Mouse (Mus musculus): ENCODE data around the gene Hoxc6. TPM values are rescaled to one million over a fixed set of nuclear protein-coding genes. Genes with fewer than 3 reads are reported as not detected.

Hoxc6 gene
- total RNA-seq, 2 experiments from 2014 or later: not detected

DNA sequence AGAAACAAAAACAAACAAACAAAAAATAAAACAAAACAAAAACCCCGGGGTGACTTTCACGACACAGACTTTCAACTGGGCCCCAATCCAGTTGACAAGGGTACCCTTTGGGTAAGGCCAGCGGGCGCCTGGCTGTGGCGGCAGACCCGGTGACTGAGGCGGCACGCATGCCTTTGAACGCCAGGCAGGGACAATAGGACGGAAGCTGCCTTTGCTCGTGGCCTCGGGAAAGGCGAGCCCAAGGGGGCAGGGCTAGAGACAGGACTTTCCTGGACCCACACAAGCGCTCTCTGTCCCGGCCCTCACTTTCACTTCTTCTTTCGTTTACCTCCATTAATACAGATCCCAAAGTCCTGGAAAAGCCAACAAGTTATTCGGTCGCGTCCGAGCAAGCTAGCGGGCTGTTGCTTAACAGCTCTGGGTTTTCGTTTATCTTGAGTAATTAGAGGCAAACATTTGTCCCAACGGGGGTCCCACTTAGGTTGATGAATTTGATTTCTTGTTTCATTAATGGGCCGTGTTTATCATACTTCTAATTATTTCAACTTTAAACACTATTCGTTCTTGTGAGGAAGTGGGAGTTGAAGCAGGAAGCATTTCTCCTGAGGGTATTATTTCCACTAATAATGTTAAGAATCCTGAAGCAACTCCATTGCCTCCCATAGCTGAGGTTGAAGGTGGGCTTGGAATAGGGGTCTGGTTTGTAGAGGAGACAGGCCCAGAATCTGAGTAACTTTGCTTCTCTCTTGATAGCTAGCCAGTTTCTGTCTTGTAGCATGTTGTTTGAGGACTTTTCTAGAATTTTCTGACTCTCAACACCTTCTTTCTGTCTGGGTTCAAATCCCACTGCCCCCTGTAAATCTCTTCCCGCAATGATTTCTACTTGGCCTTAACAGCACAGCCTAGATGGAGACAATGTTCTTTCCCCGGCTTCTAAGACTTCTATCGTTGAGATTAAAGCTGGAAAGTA lies 34.1 kb upstream of the Hoxc6 start:
- TF ChIP-seq CTCF (conservative IDR thresholded peaks at IDR 0.05): no peak
- H3K27ac ChIP-seq: no peak overlapping the region
- DNase-seq (ENCODE audit: low spot score in 2 of 2): no peak
- H3K4me3 ChIP-seq: no peak overlapping the region

DNA sequence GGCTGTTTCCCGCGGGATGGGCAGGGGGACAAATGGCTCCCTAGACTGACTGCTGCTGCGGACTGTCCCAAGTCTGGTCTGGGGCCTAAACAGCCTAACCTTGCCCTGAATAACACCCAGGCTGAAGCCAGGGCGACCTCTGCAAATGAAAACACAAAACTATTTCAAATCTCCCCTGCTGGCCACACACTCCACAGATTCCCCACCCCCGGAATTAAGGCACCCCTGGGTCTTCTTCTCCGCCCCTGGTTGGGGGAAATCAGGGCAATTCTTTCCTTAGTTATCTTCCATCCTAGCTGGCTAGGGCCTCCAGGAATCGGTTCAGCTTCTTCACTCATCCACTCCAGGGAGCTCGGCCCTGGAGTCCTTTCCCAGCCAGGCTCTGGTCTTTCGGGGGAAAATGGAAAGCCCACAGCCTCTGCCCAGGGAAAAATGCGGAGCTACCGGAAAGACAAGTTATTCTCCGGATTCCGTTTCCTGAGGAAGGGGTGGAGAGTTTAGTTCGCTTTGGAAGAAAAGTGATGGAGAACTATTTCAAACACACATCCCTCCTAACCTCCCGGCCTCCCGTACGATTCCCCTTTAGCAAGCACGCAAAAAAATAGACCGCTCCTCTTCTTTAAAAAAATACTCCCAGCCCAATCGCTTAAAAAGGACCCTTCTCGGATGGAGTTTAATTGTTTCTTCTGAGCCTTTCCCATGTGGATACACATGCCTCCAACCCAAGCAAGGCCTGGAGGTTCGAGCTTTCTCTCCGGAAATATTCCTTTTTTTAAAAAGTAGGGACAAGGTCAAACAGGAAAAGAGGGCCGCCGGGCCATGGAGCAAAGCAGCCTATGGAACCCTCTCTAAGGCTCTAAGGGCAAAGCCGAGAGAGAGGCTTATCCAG lies 32.8 kb upstream of the Hoxc6 start:
- H3K27ac ChIP-seq: no peak overlapping the region
- TF ChIP-seq CTCF (conservative IDR thresholded peaks at IDR 0.05): no peak
- DNase-seq (ENCODE audit: low spot score in 2 of 2): no peak
- H3K4me3 ChIP-seq: no peak overlapping the region

DNA sequence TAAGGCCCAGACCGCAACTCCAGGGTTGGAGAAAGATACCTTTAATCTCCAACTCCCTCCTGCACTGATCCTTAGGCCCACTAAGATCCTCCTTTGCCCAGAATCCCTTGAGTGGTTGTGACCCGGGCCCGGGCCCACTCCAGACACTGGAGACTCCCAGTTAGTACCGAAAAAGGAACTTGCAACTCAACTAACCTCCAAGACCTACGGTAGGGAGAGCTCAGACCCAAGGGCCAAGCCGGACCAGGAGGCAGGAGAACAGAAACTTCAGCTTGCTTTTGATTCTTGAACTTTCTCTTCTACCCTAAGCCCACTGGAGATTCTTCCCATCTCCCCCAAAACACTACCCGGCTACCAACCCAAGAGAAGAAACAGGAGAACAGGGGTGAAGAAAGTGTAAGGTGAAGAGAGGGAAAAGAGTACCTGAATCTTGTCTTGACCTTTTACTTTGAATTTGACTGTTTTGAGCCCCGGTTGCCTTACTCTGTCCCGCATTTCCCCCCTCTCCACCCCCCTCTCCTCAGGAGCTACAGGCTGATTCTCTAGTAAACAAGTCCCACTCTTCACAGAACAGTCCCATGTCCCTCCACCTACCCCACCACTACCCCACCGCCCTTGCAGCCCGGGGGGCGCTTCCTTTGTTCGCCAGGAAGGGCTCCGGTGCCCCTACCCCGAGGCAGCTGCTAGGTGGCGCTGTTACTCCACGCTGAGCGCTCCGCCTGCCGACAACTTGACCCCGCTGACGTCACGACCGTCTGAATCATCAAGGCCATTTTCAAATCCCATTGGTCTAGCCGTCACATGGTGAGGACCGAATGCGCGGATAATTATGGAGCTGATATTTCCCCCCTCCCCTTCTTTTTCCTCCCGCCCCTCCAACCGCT lies 31.9 kb upstream of the Hoxc6 start:
- DNase-seq (ENCODE audit: low spot score in 2 of 2): no peak
- no peak overlapping the region for H3K4me3 ChIP-seq
- no peak overlapping the region for H3K27ac ChIP-seq
- TF ChIP-seq CTCF (conservative IDR thresholded peaks at IDR 0.05): peak; percentile 64

DNA sequence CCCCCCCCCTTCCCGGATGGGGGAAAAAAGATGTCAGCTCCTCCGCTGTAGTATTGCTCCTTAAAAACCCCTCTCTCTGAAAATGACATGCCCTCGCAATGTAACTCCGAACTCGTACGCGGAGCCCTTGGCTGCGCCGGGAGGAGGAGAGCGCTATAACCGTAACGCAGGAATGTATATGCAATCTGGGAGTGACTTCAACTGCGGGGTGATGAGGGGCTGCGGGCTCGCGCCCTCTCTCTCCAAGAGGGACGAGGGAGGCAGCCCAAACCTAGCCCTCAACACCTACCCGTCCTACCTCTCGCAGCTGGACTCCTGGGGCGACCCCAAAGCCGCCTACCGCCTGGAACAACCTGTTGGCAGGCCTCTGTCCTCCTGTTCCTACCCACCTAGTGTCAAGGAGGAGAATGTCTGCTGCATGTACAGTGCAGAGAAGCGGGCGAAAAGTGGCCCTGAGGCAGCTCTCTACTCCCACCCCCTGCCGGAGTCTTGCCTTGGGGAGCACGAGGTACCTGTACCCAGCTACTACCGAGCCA lies 31.2 kb upstream of the Hoxc6 start, which contains the start of gene Hoxc10:
TSS of gene Hoxc10 (plus strand) at position 21 of the 536 bp plus-strand sequence.
- H3K4me3 ChIP-seq: no peak within 1 kb of the TSS
- no peak for TF ChIP-seq CTCF (conservative IDR thresholded peaks at IDR 0.05)
- no peak for DNase-seq (ENCODE audit: low spot score in 2 of 2)

DNA sequence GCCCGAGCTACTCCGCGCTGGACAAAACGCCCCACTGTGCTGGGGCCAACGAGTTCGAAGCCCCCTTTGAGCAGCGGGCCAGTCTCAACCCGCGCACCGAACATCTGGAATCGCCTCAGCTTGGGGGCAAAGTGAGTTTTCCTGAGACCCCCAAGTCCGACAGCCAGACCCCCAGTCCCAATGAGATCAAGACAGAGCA lies 30.8 kb upstream of the Hoxc6 start, which contains the start of gene Hoxc5:
TSS of gene Hoxc5 (plus strand) at position 132 of the 199 bp plus-strand sequence.
- DNase-seq (ENCODE audit: low spot score in 2 of 2): no peak
- TF ChIP-seq CTCF (conservative IDR thresholded peaks at IDR 0.05): no peak
- Histone ChIP-seq H3K27ac (no peak within 1 kb of the TSS), H3K4me3 (no peak within 1 kb of the TSS)

More for the DNA sequence above, 31.2 kb upstream of the Hoxc6 start, which contains the start of gene Hoxc10:
- no peak within 1 kb of the TSS for H3K27ac ChIP-seq

DNA sequence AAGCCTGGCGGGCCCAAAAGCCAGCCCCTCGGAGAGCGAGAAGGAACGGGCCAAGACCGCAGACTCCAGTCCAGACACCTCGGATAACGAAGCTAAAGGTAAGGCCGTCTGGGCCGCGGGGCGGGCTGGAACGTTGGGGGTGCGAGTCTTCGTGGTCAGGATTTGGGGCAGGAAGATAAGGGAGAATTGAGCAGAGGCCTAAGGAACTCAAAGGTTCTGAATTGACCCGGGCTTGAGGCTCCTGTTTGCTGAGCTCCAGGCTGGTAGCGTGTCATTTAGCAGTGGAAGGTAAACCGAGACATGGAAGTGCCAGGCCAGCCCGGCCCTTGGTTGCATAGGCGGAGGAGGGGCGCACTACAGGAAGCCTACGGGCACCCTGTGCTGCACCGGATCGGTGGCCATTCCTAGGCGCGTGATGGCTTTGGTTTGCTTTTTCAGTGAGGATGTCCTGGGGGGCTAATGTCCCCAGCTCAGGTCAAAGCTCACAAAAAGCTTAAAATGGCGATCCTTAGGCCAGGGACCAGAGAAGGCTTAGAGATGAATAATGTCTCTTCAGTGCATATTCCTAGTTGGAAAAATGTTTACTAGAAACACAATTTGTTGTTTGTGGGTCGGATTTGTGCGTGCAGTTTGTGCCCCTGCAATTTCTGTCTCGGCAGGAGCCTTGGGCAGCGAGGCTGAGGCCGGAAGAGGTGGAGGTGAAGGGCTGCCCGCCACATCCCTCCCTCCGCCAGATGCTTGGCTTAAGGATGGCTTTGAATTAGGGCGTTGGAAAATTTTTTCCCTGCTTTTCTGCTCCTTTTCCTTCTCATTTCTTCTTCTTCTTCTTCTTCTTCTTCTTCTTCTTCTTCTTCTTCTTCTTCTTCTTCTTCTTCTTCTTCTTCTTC lies 30.3 kb upstream of the Hoxc6 start:
- no peak for DNase-seq (ENCODE audit: low spot score in 2 of 2)

DNA sequence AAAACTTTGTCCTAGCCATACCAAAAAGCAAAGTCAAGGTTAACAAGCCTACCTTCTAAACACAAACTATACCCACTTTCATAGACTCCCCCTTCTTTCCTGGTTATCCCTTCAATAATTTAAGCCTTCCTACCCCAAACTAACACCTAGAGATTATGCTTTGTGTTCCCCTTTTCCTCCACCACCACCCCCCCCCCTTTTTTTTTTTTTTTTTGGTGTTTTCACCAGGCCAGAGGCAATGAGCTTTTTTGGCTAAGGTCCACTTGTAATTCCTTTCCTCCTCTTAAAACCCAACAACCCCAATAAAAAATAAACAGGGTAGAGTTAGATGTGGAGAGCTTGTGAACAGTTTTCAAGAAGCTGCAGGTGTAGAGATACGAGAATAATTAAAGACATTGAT lies 28.8 kb upstream of the Hoxc6 start:
- Histone ChIP-seq H3K27ac (no peak overlapping the region), H3K4me3 (no peak overlapping the region)
- TF ChIP-seq CTCF (conservative IDR thresholded peaks at IDR 0.05): no peak
- no peak for DNase-seq (ENCODE audit: low spot score in 2 of 2)

More for the DNA sequence above, 30.3 kb upstream of the Hoxc6 start:
- Histone ChIP-seq H3K27ac (no peak overlapping the region), H3K4me3 (no peak overlapping the region)
- no peak for TF ChIP-seq CTCF (conservative IDR thresholded peaks at IDR 0.05)

DNA sequence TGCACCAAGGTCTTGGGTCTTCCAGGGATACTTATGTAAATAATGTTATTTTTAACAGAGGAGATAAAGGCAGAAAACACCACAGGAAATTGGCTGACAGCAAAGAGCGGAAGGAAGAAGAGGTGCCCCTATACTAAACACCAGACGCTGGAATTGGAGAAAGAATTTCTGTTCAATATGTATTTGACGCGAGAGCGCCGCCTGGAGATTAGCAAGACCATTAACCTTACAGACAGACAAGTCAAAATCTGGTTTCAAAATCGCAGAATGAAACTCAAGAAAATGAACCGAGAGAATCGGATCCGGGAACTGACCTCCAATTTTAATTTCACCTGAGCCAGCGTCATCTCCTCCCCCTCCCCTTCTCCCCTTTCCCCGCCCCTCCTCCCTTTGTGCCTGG lies 27.3 kb upstream of the Hoxc6 start:
- Histone ChIP-seq H3K4me3 (no peak overlapping the region), H3K27ac (no peak overlapping the region)
- peak; percentile 22 to 26 for DNase-seq (ENCODE audit: low spot score in 2 of 2)
- peak; percentile 74 for TF ChIP-seq CTCF (conservative IDR thresholded peaks at IDR 0.05)

DNA sequence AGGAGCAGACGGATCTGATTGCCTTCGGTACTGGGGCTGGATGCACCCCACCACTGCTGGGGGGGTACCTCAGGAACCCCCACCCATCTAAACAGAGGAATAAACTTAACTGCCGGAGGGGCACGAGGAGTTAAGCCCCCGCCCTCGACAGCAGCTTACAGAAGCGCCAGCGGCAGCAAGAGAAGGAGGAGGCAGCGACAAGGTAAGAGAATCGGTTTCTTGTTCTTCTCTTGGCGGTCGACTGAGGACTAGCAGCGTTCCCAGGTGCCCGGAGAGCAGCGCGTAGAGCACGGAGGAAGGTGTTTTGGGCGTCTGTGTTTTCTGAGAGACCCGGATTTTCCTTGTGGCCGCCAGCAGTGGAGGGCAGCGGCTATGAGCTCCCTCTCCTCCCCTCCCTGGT lies 25.8 kb upstream of the Hoxc6 start:
- TF ChIP-seq CTCF (conservative IDR thresholded peaks at IDR 0.05): no peak
- Histone ChIP-seq H3K27ac (no peak overlapping the region), H3K4me3 (no peak overlapping the region)
- no peak for DNase-seq (ENCODE audit: low spot score in 2 of 2)

DNA sequence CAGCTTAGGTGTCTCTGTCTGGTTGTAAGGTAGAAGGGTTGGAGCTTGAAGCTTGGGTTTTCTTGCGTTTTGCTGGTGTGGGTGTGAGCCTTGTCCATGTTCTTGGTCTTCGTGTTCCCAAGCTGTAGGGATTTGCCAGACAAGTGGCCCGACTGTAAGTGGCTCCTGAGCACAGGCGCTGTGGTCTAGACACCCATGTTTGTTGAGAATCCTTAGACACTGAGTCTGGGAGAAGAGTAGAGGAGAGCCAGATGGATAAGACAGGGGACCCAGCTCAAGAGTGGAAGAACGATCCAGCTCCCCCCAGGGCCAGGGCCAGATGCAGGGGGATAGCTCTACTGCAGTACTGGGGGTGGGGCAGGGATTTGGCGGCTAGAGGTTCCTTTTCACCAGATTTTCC lies 25.3 kb upstream of the Hoxc6 start:
- Histone ChIP-seq H3K27ac (no peak overlapping the region), H3K4me3 (no peak overlapping the region)
- no peak for DNase-seq (ENCODE audit: low spot score in 2 of 2)
- no peak for TF ChIP-seq CTCF (conservative IDR thresholded peaks at IDR 0.05)

DNA sequence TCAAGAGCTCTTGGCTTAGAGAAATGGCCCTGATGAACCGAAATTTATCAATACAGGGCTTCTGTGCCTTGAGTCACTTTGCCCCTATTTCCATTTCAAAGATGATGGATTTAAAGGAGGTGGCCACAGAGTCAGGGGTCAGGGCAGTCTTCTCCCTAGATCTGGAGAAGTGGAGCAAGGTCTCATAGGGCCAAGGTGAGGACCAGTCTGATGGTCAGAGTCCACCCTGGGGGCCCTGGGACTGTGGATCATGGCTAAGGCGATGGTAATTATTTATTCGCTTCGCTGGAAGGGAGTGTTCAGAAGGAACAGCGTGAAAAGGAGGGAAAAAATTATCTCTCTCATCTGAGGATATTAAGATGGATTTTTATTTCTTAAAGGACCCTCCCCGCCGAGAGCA lies 23.0 kb upstream of the Hoxc6 start:
- no peak overlapping the region for H3K4me3 ChIP-seq
- TF ChIP-seq CTCF (conservative IDR thresholded peaks at IDR 0.05): no peak
- H3K27ac ChIP-seq: no peak overlapping the region
- DNase-seq (ENCODE audit: low spot score in 2 of 2): no peak

Measured in layer of hippocampus, adult 2 months (tissue).